Mouse (Mus musculus) liver, postnatal 0 days (tissue): Measurements from ENCODE around the gene Cab39l.

Experiments used
- CTCF ChIP-seq: sonication (generic); IDR thresholded peaks from 2 replicates; pipeline ENCODE4 v1.5.1; 2016; ENCODE audit warnings: antibody characterized with exemption, low read depth
- EP300 ChIP-seq: IDR thresholded peaks from 2 replicates; pipeline ENCODE4 v1.6.1; 2016; ENCODE audit warnings: antibody characterized with exemption, low read depth, mild to moderate bottlenecking

DNA sequence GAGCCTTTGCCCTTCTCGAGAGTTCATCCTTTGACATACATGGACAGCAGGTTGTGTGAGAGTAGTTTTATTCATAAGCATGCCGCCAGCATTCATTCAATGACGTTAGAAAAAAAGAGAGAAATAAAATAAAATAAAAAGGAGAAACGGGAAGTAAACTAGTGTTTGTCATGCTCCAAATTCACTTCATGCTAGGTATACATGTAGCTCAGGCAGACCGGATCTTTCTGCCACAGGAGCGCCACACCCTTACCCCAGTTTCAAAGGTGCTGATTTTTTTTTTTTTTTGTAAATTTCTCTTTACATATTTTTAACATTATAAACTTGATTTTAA, 667 bp downstream of the Cab39l start:
- TF ChIP-seq CTCF, result no peak
- TF ChIP-seq EP300, result no peak
